In the genomic region with DNA sequence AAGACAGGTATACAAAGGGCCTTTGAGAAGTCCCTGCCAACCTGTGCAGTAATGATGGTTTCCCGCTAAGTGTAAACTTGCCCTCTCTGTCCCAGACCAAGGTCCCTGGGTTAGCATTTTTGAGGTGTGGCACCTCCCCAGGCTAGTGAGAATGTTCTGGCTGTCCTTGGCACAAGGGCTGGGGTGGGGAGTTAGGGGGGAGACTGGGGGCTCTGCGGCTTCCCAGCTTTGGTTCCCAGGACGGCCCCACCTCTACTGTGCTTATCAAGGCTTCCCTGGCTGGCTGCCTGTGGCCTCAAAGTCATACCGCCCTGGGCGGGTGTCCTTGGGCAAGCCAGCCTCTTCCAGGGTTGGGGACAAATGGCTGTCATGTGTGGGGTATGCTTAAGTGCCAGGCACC, we compare ENCODE assay signal across 10 mouse cellular contexts. TPM values are rescaled to one million over a fixed set of nuclear protein-coding genes. Genes with fewer than 3 reads are reported as not detected.
DNase-seq lines count a peak whose midpoint lies in the region; ATAC-seq lines count a peak whose summit lies in the region.
"Had no signal": no experiment of that assay in that cellular context is flagged by ENCODE, and none has a peak within 500 bp of the region (broad histone marks: within the 10 kb centered on the region; RNA-seq: fewer than 3 reads in every experiment).

No protein-coding gene starts in this region.

- H3K27ac ChIP-seq in hindbrain, embryonic 11.5 days (ENCODE audit: low read depth, low read length): no peak overlapping the region
- H3K27ac ChIP-seq in hindbrain, embryonic 12.5 days: no peak overlapping the region

- H3K36me3 ChIP-seq in hindbrain, embryonic 11.5 days (ENCODE audit: control insufficient read depth, insufficient read depth, low read length): no peaks in the 10 kb centered on the region
- no peaks in the 10 kb centered on the region for H3K36me3 ChIP-seq in hindbrain, embryonic 12.5 days

- 0 out of 2 replicates have a peak overlapping the region, but pooled peaks have one; percentile 7 for H3K9ac ChIP-seq in hindbrain, embryonic 11.5 days (ENCODE audit: low read depth, low read length)
- H3K9ac ChIP-seq in hindbrain, embryonic 12.5 days: no peak overlapping the region

- DNase-seq in hindbrain, embryonic 11.5 days (ENCODE audit: low spot score): no peak
- DNase-seq in adrenal gland, postnatal 25 days: peak; percentile 76
- peak; percentile 42 for DNase-seq in heart, postnatal 25 days (ENCODE audit: low spot score)
- peak; percentile 32 for DNase-seq in lung, postnatal 14 days
- DNase-seq in gastrocnemius, postnatal 36 days: no peak
- no peak for DNase-seq in embryo, embryonic 10 days (ENCODE audit: low spot score)
- no peak for DNase-seq in frontal cortex, postnatal 25 days (ENCODE audit: low spot score in 2 of 2)

- H3K27me3 ChIP-seq in hindbrain, embryonic 11.5 days (ENCODE audit: control insufficient read depth, insufficient read depth, low read length): no peaks in the 10 kb centered on the region
- peaks cover 7% of the 10 kb centered on the region; the same call in 1 of the 2 replicates for H3K27me3 ChIP-seq in hindbrain, embryonic 12.5 days

- 80% methylated on average over 4 of the region's 5 CpGs for WGBS in hindbrain, embryonic 11.5 days
- 87% methylated on average over 5 of the region's 5 CpGs for WGBS in hindbrain, embryonic 12.5 days

- H3K4me1 ChIP-seq in hindbrain, embryonic 11.5 days (replicated peaks; ENCODE audit: control insufficient read depth, insufficient read depth, low read length): peaks cover 3% of the 10 kb centered on the region; the same call in 1 of the 2 replicates
- peaks cover 22% of the 10 kb centered on the region for H3K4me1 ChIP-seq in hindbrain, embryonic 12.5 days

- no peak for ATAC-seq in hindbrain, embryonic 11.5 days (ENCODE audit: low FRiP score)
- no peak for ATAC-seq in hindbrain, embryonic 12.5 days (ENCODE audit: low FRiP score)

- intact Hi-C loops in heart, postnatal 25 days (cut with DNase I): no loop called here
- intact Hi-C loops in gastrocnemius, postnatal 36 days (cut with DNase I): no loop called here

- no peaks in the 10 kb centered on the region for H3K9me3 ChIP-seq in hindbrain, embryonic 11.5 days (ENCODE audit: control insufficient read depth, low read length)
- H3K9me3 ChIP-seq in hindbrain, embryonic 12.5 days (replicated peaks): no peaks in the 10 kb centered on the region
- H3K9me3 ChIP-seq: megakaryocyte, embryonic 14.5 days had no signal

- H3K4me3 ChIP-seq in hindbrain, embryonic 11.5 days (ENCODE audit: low read depth, low read length): no peak overlapping the region
- H3K4me3 ChIP-seq in hindbrain, embryonic 12.5 days: no peak overlapping the region
- H3K4me3 ChIP-seq: megakaryocyte, embryonic 14.5 days had no signal

- no peak overlapping the region for H3K4me2 ChIP-seq in hindbrain, embryonic 11.5 days (replicated peaks; ENCODE audit: low read depth, low read length)
- H3K4me2 ChIP-seq in hindbrain, embryonic 12.5 days (replicated peaks): no peak overlapping the region

RNA-seq across cellular contexts. Expression of gene Kcnq1, which starts 16.0 kb away (rescaled TPM):
- 1.7 and 2.5 TPM in 2 replicates for polyA plus RNA-seq in hindbrain, embryonic 11.5 days (2014; fragmentation: Nextera tagmentation; extraction: Ambion mirVana)
- polyA plus RNA-seq in hindbrain, embryonic 12.5 days (2016; fragmentation: Nextera tagmentation; extraction: Ambion mirVana): 1.0 and 2.0 TPM in 2 replicates
- total RNA-seq in adrenal gland, postnatal 25 days (2021): 3.5 and 3.6 TPM in 2 replicates
- total RNA-seq in heart, postnatal 25 days (2021): 10 to 100 TPM; 37.4 to 37.7 TPM
- under 1 TPM; 0.31 to 0.69 TPM for total RNA-seq in gastrocnemius, postnatal 36 days (2021)

RNA-seq across cellular contexts. Expression of gene Trpm5, which starts 27.7 kb away (rescaled TPM):
- polyA plus RNA-seq in hindbrain, embryonic 11.5 days (2014; fragmentation: Nextera tagmentation; extraction: Ambion mirVana): 0.27 and 0.88 TPM in 2 replicates
- polyA plus RNA-seq in hindbrain, embryonic 12.5 days (2016; fragmentation: Nextera tagmentation; extraction: Ambion mirVana): 3.1 and 3.4 TPM in 2 replicates
- total RNA-seq in adrenal gland, postnatal 25 days (2021): 0.24 TPM in 1 of 2 replicates, not detected in the other
- not detected for total RNA-seq in heart, postnatal 25 days (2021)
- total RNA-seq in gastrocnemius, postnatal 36 days (2021): not detected
- polyA plus RNA-seq: cortical plate, adult 2 months had no signal

RNA-seq across cellular contexts. Expression of gene Tssc4, which starts 53.1 kb away (rescaled TPM):
- polyA plus RNA-seq in hindbrain, embryonic 11.5 days (2014; fragmentation: Nextera tagmentation; extraction: Ambion mirVana): 59.0 and 63.8 TPM in 2 replicates
- 83.3 and 88.7 TPM in 2 replicates for polyA plus RNA-seq in hindbrain, embryonic 12.5 days (2016; fragmentation: Nextera tagmentation; extraction: Ambion mirVana)
- 32.2 and 32.7 TPM in 2 replicates for total RNA-seq in adrenal gland, postnatal 25 days (2021)
- total RNA-seq in heart, postnatal 25 days (2021): 10 to 100 TPM; 13.8 to 19.6 TPM
- total RNA-seq in gastrocnemius, postnatal 36 days (2021): 1 to 10 TPM; 7.8 to 8.4 TPM

Comparison
In these comparisons a context has a peak if more than half of its experiments do, and no peak if none do; other contexts are left out.
1. DNase-seq: peak in adrenal gland, postnatal 25 days (single experiment), heart, postnatal 25 days (single experiment) and lung, postnatal 14 days (single experiment); none in hindbrain, embryonic 11.5 days (single experiment), gastrocnemius, postnatal 36 days (0 of 2), embryo, embryonic 10 days (single experiment) and frontal cortex, postnatal 25 days (0 of 2).